Mouse (Mus musculus): Measurements from ENCODE around the gene Dst.

Dst gene

GRCm38 (mm10) chr1:34020599-34020998 is 112.6 kb downstream of the Dst start:
- DNase-seq (ENCODE audit: inconsistent age in 2 of 2, low spot score in 1 of 2): no peak

GRCm38 (mm10) chr1:34021574-34021973 is 113.5 kb downstream of the Dst start:
- DNase-seq (ENCODE audit: inconsistent age in 2 of 2, low spot score in 1 of 2): no peak

GRCm38 (mm10) chr1:34023154-34023553 is 115.1 kb downstream of the Dst start:
- DNase-seq (ENCODE audit: inconsistent age in 2 of 2, low spot score in 1 of 2): no peak

GRCm38 (mm10) chr1:34025879-34026278 is 117.9 kb downstream of the Dst start:
- DNase-seq (ENCODE audit: inconsistent age in 2 of 2, low spot score in 1 of 2): no peak

GRCm38 (mm10) chr1:34028722-34029121 is 120.7 kb downstream of the Dst start:
- DNase-seq (ENCODE audit: inconsistent age in 2 of 2, low spot score in 1 of 2): no peak

- peak in 1 of 2 experiments; percentile 60 for DNase-seq (ENCODE audit: inconsistent age in 2 of 2, low spot score in 1 of 2)
Measured at GRCm38 (mm10) chr1:34030330-34031021, 122.5 kb downstream of the Dst start.

GRCm38 (mm10) chr1:34033052-34033451 is 125.0 kb downstream of the Dst start:
- no peak for DNase-seq (ENCODE audit: inconsistent age in 2 of 2, low spot score in 1 of 2)

GRCm38 (mm10) chr1:34033478-34033877 is 125.5 kb downstream of the Dst start:
- no peak for DNase-seq (ENCODE audit: inconsistent age in 2 of 2, low spot score in 1 of 2)

- DNase-seq (ENCODE audit: inconsistent age in 2 of 2, low spot score in 1 of 2): no peak
Measured at GRCm38 (mm10) chr1:34033958-34034357, 125.9 kb downstream of the Dst start.

GRCm38 (mm10) chr1:34036111-34036510 is 128.1 kb downstream of the Dst start:
- no peak for DNase-seq (ENCODE audit: inconsistent age in 2 of 2, low spot score in 1 of 2)

GRCm38 (mm10) chr1:34038571-34038970 is 130.5 kb downstream of the Dst start:
- DNase-seq (ENCODE audit: inconsistent age in 2 of 2, low spot score in 1 of 2): no peak

GRCm38 (mm10) chr1:34040049-34040448 is 132.0 kb downstream of the Dst start:
- DNase-seq (ENCODE audit: inconsistent age in 2 of 2, low spot score in 1 of 2): no peak

GRCm38 (mm10) chr1:34040901-34041721 is 133.1 kb downstream of the Dst start:
- no peak for DNase-seq (ENCODE audit: inconsistent age in 2 of 2, low spot score in 1 of 2)

GRCm38 (mm10) chr1:34042299-34042698 is 134.3 kb downstream of the Dst start:
- no peak for DNase-seq (ENCODE audit: inconsistent age in 2 of 2, low spot score in 1 of 2)

GRCm38 (mm10) chr1:34043327-34043726 is 135.3 kb downstream of the Dst start:
- DNase-seq (ENCODE audit: inconsistent age in 2 of 2, low spot score in 1 of 2): no peak

- no peak for DNase-seq (ENCODE audit: inconsistent age in 2 of 2, low spot score in 1 of 2)
Measured at GRCm38 (mm10) chr1:34043836-34044550, 136.0 kb downstream of the Dst start.

- DNase-seq (ENCODE audit: inconsistent age in 2 of 2, low spot score in 1 of 2): no peak
Measured at GRCm38 (mm10) chr1:34044675-34045074, 136.7 kb downstream of the Dst start.

- DNase-seq (ENCODE audit: inconsistent age in 2 of 2, low spot score in 1 of 2): peak in 1 of 2 experiments; percentile 48
Measured at GRCm38 (mm10) chr1:34047285-34047684, 139.3 kb downstream of the Dst start.

GRCm38 (mm10) chr1:34051251-34051650 is 143.2 kb downstream of the Dst start:
- no peak for DNase-seq (ENCODE audit: inconsistent age in 2 of 2, low spot score in 1 of 2)

GRCm38 (mm10) chr1:34052422-34052821 is 144.4 kb downstream of the Dst start:
- no peak for DNase-seq (ENCODE audit: inconsistent age in 2 of 2, low spot score in 1 of 2)

- peak; percentile 46 to 88 for DNase-seq (ENCODE audit: inconsistent age in 2 of 2, low spot score in 1 of 2)
Measured at GRCm38 (mm10) chr1:34054970-34055369, 146.9 kb downstream of the Dst start.

GRCm38 (mm10) chr1:34056658-34057057 is 148.6 kb downstream of the Dst start:
- DNase-seq (ENCODE audit: inconsistent age in 2 of 2, low spot score in 1 of 2): no peak
